In genomic region chr11:95609924-95610323, GRCm38 (mm10) we compare ENCODE assay signal across 10 mouse cellular contexts. TPM values are rescaled to one million over a fixed set of nuclear protein-coding genes. Genes with fewer than 3 reads are reported as not detected.
DNase-seq lines count a peak whose midpoint lies in the region; ATAC-seq lines count a peak whose summit lies in the region.
"Had no signal": no experiment of that assay in that cellular context is flagged by ENCODE, and none has a peak within 500 bp of the region (broad histone marks: within the 10 kb centered on the region; RNA-seq: fewer than 3 reads in every experiment).

No protein-coding gene starts in this region.

- H3K9me3 ChIP-seq in hindbrain, embryonic 10.5 days: no peaks in the 10 kb centered on the region
- H3K9me3 ChIP-seq in hindbrain, embryonic 11.5 days (ENCODE audit: control insufficient read depth, low read length): no peaks in the 10 kb centered on the region
- no peaks in the 10 kb centered on the region for H3K9me3 ChIP-seq in embryonic facial prominence, embryonic 13.5 days
- no peaks in the 10 kb centered on the region for H3K9me3 ChIP-seq in hindbrain, embryonic 16.5 days (ENCODE audit: control insufficient read depth, low read length)
- no peaks in the 10 kb centered on the region for H3K9me3 ChIP-seq in midbrain, embryonic 16.5 days (replicated peaks; ENCODE audit: control insufficient read depth, low read length, poor library complexity, severe bottlenecking)

- WGBS in hindbrain, embryonic 10.5 days: 51% methylated on average over 8 of the region's 8 CpGs
- WGBS in hindbrain, embryonic 11.5 days: 63% methylated on average over 8 of the region's 8 CpGs
- WGBS in embryonic facial prominence, embryonic 13.5 days: 36% methylated on average over 8 of the region's 8 CpGs
- WGBS in hindbrain, embryonic 16.5 days: 59% methylated on average over 8 of the region's 8 CpGs
- WGBS in midbrain, embryonic 16.5 days: 53% methylated on average over 8 of the region's 8 CpGs

- no peak for ATAC-seq in hindbrain, embryonic 11.5 days (ENCODE audit: low FRiP score)
- no peak for ATAC-seq in embryonic facial prominence, embryonic 13.5 days (ENCODE audit: insufficient number of reproducible peaks, insufficient read depth, low FRiP score, low TSS enrichment, low read depth)
- ATAC-seq in hindbrain, embryonic 16.5 days: no peak
- no peak for ATAC-seq in midbrain, embryonic 16.5 days
- ATAC-seq in CD4-positive, CD25-positive, alpha-beta regulatory T cell, adult 4 months: no peak

- H3K9ac ChIP-seq in hindbrain, embryonic 11.5 days (ENCODE audit: low read depth, low read length): no peak overlapping the region
- peak overlapping the region; percentile 46; the same call in 1 of the 2 replicates for H3K9ac ChIP-seq in embryonic facial prominence, embryonic 13.5 days
- H3K9ac ChIP-seq in hindbrain, embryonic 16.5 days (ENCODE audit: low read depth, low read length): 0 out of 2 replicates have a peak overlapping the region, but pooled peaks have one; percentile 38
- H3K9ac ChIP-seq in midbrain, embryonic 16.5 days (ENCODE audit: low read depth, low read length): peak overlapping the region; percentile 53
- H3K9ac ChIP-seq: liver, embryonic 14.5 days had no signal

- no peak for DNase-seq in hindbrain, embryonic 10.5 days (ENCODE audit: low spot score)
- no peak for DNase-seq in hindbrain, embryonic 11.5 days (ENCODE audit: low spot score)
- DNase-seq in layer of hippocampus, postnatal 36 days: no peak
- DNase-seq in cerebellum, adult 8-10 months: no peak
- DNase-seq: adrenal gland, adult 2 months had no signal

- 0 out of 2 replicates have a peak overlapping the region, but pooled peaks have one; percentile 18 for H3K27ac ChIP-seq in hindbrain, embryonic 10.5 days
- no peak overlapping the region for H3K27ac ChIP-seq in hindbrain, embryonic 11.5 days (ENCODE audit: low read depth, low read length)
- H3K27ac ChIP-seq in embryonic facial prominence, embryonic 13.5 days: peak overlapping the region; percentile 89
- no peak overlapping the region; the same call in 1 of the 2 replicates for H3K27ac ChIP-seq in hindbrain, embryonic 16.5 days (ENCODE audit: low read depth, low read length)
- no peak overlapping the region for H3K27ac ChIP-seq in midbrain, embryonic 16.5 days (ENCODE audit: low read length)
- H3K27ac ChIP-seq: liver, embryonic 14.5 days had no signal

- no peak overlapping the region for H3K4me2 ChIP-seq in hindbrain, embryonic 11.5 days (replicated peaks; ENCODE audit: low read depth, low read length)
- peak overlapping the region; percentile 58 for H3K4me2 ChIP-seq in embryonic facial prominence, embryonic 13.5 days
- H3K4me2 ChIP-seq in hindbrain, embryonic 16.5 days (ENCODE audit: low read length): peak overlapping the region; percentile 52
- H3K4me2 ChIP-seq in midbrain, embryonic 16.5 days (ENCODE audit: low read length): peak overlapping the region; percentile 56

- peaks cover 31% of the 10 kb centered on the region for H3K4me1 ChIP-seq in hindbrain, embryonic 10.5 days (replicated peaks)
- no peaks in the 10 kb centered on the region for H3K4me1 ChIP-seq in hindbrain, embryonic 11.5 days (replicated peaks; ENCODE audit: control insufficient read depth, insufficient read depth, low read length)
- H3K4me1 ChIP-seq in embryonic facial prominence, embryonic 13.5 days: peaks cover 47% of the 10 kb centered on the region
- H3K4me1 ChIP-seq in hindbrain, embryonic 16.5 days (ENCODE audit: control insufficient read depth, insufficient read depth, low read depth, low read length): peaks cover 17% of the 10 kb centered on the region
- peaks cover 15% of the 10 kb centered on the region for H3K4me1 ChIP-seq in midbrain, embryonic 16.5 days (ENCODE audit: control insufficient read depth, insufficient read depth, low read length)

- H3K27me3 ChIP-seq in hindbrain, embryonic 10.5 days (ENCODE audit: insufficient read depth, poor library complexity, severe bottlenecking): peaks cover 36% of the 10 kb centered on the region
- no peaks in the 10 kb centered on the region for H3K27me3 ChIP-seq in hindbrain, embryonic 11.5 days (ENCODE audit: control insufficient read depth, insufficient read depth, low read length)
- H3K27me3 ChIP-seq in embryonic facial prominence, embryonic 13.5 days: no peaks in the 10 kb centered on the region; the same call in 1 of the 2 replicates
- no peaks in the 10 kb centered on the region; the same call in 1 of the 2 replicates for H3K27me3 ChIP-seq in hindbrain, embryonic 16.5 days (replicated peaks; ENCODE audit: control insufficient read depth, insufficient read depth, low read length)
- no peaks in the 10 kb centered on the region for H3K27me3 ChIP-seq in midbrain, embryonic 16.5 days (ENCODE audit: control insufficient read depth, insufficient read depth, low read depth, low read length)

- no peaks in the 10 kb centered on the region for H3K36me3 ChIP-seq in hindbrain, embryonic 10.5 days
- H3K36me3 ChIP-seq in hindbrain, embryonic 11.5 days (ENCODE audit: control insufficient read depth, insufficient read depth, low read length): no peaks in the 10 kb centered on the region
- H3K36me3 ChIP-seq in embryonic facial prominence, embryonic 13.5 days: no peaks in the 10 kb centered on the region
- no peaks in the 10 kb centered on the region for H3K36me3 ChIP-seq in hindbrain, embryonic 16.5 days (ENCODE audit: control insufficient read depth, insufficient read depth, low read length)
- H3K36me3 ChIP-seq in midbrain, embryonic 16.5 days (ENCODE audit: control insufficient read depth, insufficient read depth, low read length): no peaks in the 10 kb centered on the region

- peak overlapping the region; percentile 36; the same call in 1 of the 2 replicates for H3K4me3 ChIP-seq in hindbrain, embryonic 10.5 days
- no peak overlapping the region for H3K4me3 ChIP-seq in hindbrain, embryonic 11.5 days (ENCODE audit: low read depth, low read length)
- peak overlapping the region; percentile 26 for H3K4me3 ChIP-seq in embryonic facial prominence, embryonic 13.5 days
- no peak overlapping the region; the same call in 1 of the 2 replicates for H3K4me3 ChIP-seq in hindbrain, embryonic 16.5 days (ENCODE audit: low read length)
- H3K4me3 ChIP-seq in midbrain, embryonic 16.5 days (ENCODE audit: low read depth, low read length): peak overlapping the region; percentile 28

RNA-seq across cellular contexts. Expression of gene Ngfr, which starts 22.4 kb away (rescaled TPM):
- polyA plus RNA-seq in hindbrain, embryonic 10.5 days (2016; fragmentation: Nextera tagmentation; extraction: Ambion mirVana): 28.7 and 51.6 TPM in 2 replicates
- 27.7 and 29.6 TPM in 2 replicates for polyA plus RNA-seq in hindbrain, embryonic 11.5 days (2014; fragmentation: Nextera tagmentation; extraction: Ambion mirVana)
- 25.4 and 27.2 TPM in 2 replicates for polyA plus RNA-seq in embryonic facial prominence, embryonic 13.5 days (2015; fragmentation: Nextera tagmentation; extraction: Ambion mirVana)
- 41.7 and 59.8 TPM in 2 replicates for polyA plus RNA-seq in hindbrain, embryonic 16.5 days (2015; fragmentation: Nextera tagmentation; extraction: Ambion mirVana)
- 10.2 and 10.8 TPM in 2 replicates for polyA plus RNA-seq in midbrain, embryonic 16.5 days (2015; fragmentation: Nextera tagmentation; extraction: Ambion mirVana)
- total RNA-seq in layer of hippocampus, postnatal 36 days (2021): 1 to 10 TPM in 1 of 2 experiments, under 1 TPM in 1; 0.91 to 1.3 TPM
- polyA plus RNA-seq in CD4-positive, CD25-positive, alpha-beta regulatory T cell, adult 4 months (2017; shearing (Covaris generic)): not detected

RNA-seq across cellular contexts. Expression of gene Phb, which starts 56.8 kb away (rescaled TPM):
- 222 and 248 TPM in 2 replicates for polyA plus RNA-seq in hindbrain, embryonic 10.5 days (2016; fragmentation: Nextera tagmentation; extraction: Ambion mirVana)
- 176 and 195 TPM in 2 replicates for polyA plus RNA-seq in hindbrain, embryonic 11.5 days (2014; fragmentation: Nextera tagmentation; extraction: Ambion mirVana)
- polyA plus RNA-seq in embryonic facial prominence, embryonic 13.5 days (2015; fragmentation: Nextera tagmentation; extraction: Ambion mirVana): 209 and 218 TPM in 2 replicates
- 189 and 198 TPM in 2 replicates for polyA plus RNA-seq in hindbrain, embryonic 16.5 days (2015; fragmentation: Nextera tagmentation; extraction: Ambion mirVana)
- 195 and 197 TPM in 2 replicates for polyA plus RNA-seq in midbrain, embryonic 16.5 days (2015; fragmentation: Nextera tagmentation; extraction: Ambion mirVana)
- 100 to 1,000 TPM; 105 to 106 TPM for total RNA-seq in layer of hippocampus, postnatal 36 days (2021)
- 100 to 1,000 TPM; 132 to 177 TPM for polyA plus RNA-seq in CD4-positive, CD25-positive, alpha-beta regulatory T cell, adult 4 months (2017; shearing (Covaris generic))

Comparison
In these comparisons a context has a peak if more than half of its experiments do, and no peak if none do; other contexts are left out.
1. H3K27ac ChIP-seq: peak in hindbrain, embryonic 10.5 days (single experiment) and embryonic facial prominence, embryonic 13.5 days (single experiment); none in hindbrain, embryonic 11.5 days (single experiment), hindbrain, embryonic 16.5 days (single experiment) and midbrain, embryonic 16.5 days (single experiment).
2. H3K4me3 ChIP-seq: peak in hindbrain, embryonic 10.5 days (single experiment), embryonic facial prominence, embryonic 13.5 days (single experiment) and midbrain, embryonic 16.5 days (single experiment); none in hindbrain, embryonic 11.5 days (single experiment) and hindbrain, embryonic 16.5 days (single experiment).
3. RNA of gene Ngfr, which starts 22.4 kb away (polyA plus RNA-seq): 28.7 to 51.6 TPM in hindbrain, embryonic 10.5 days, 41.7 to 59.8 TPM in hindbrain, embryonic 16.5 days, 27.7 to 29.6 TPM in hindbrain, embryonic 11.5 days, 25.4 to 27.2 TPM in embryonic facial prominence, embryonic 13.5 days and 10.2 to 10.8 TPM in midbrain, embryonic 16.5 days; not detected in CD4-positive, CD25-positive, alpha-beta regulatory T cell, adult 4 months; every median in the first group is over 10 times any median in the second.